Mouse (Mus musculus) lung, postnatal 25 days (tissue): ENCODE data around the gene Tubgcp3.
"Not testable (repeated sequence)": the region's sequence is repeated elsewhere in the genome, so short reads cannot be mapped to it uniquely, and the experiment has no call there.

Experiments
- DNase-seq: peaks from one replicate; pipeline ENCODE4 v3.0.0; 2022; ENCODE audit warnings: low spot score

Gene Tubgcp3

GRCm38 (mm10) chr8:12641527-12641926, 30.5 kb downstream of the Tubgcp3 start:
- peak; percentile 28 for DNase-seq

DNA sequence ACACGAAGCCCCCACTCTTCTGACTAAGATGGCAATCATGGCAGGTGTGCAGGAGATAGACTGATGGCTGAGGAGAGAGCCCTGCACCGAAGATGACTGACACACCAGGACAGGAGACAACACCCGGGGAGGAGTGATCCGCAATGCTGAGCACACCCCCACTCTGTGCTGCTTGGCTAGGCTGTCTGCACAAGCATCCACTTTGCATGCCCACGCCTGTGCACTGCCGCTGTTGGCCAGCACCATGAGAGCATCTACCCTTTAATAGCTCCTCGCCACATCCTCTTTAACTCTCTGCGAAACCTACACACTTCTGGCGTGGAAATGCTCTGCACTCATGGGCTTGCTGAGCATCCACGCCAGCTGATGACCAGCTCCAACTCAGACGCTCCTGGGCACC, 33.6 kb downstream of the Tubgcp3 start:
- DNase-seq, result no peak

DNA sequence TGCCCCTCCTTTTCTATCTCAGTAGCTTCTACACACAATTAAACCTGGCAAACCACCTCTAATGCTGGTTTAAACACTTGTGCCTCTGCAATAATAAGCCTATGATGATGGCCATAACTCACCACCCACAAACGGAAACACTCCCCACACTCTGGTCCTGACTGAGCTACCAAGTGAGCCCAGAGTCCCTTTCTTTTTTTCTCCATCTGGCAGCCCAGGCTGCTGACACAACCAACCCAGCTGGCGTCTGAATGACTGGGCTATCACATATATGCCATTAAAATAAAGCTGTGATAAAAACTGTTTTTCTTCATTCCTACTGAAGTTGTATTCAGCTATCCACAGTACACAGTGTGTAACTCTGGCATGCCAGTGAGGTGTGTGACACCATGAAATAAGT, 36.7 kb downstream of the Tubgcp3 start:
- DNase-seq, result no peak

GRCm38 (mm10) chr8:12629079-12629478, 43.0 kb downstream of the Tubgcp3 start:
- DNase-seq, result peak; percentile 65

- no peak for DNase-seq
These were observed 46.2 kb downstream of the Tubgcp3 start for GRCm38 (mm10) chr8:12625890-12626289.

DNA sequence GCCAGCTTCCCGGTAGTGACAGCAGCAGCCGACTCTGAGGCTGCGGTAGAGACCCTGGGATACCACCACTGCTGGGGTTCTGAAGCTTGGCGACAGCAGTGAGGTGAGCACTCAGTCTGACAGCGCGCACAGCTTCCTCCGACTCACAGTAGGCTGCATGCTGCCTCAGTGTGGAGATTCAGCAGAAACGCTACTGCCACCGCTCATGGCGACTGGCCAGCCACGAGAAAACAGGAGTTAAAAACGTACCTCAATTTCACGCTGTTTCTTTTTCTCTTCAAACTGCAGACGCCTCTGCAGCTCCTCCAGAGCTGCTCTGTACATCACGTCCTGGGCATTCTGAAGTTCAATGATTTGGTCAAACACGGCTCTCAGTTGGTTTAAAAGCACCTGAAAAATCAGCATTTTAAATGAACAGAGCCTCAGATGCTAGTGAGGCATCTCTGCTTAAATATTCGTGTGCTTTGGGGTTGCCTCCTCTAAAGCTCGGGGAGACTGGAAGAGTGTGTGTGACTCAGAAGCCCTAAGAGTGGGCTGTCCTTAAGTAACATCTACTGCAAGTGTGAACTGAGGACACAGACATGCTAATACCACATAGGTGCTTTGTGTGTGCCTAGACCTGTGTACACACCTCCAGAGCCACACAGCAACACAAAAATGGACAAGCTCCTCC, 50.4 kb downstream of the Tubgcp3 start:
- no peak for DNase-seq

GRCm38 (mm10) chr8:12617369-12617768, 54.7 kb downstream of the Tubgcp3 start:
- DNase-seq, result peak; percentile 16

DNA sequence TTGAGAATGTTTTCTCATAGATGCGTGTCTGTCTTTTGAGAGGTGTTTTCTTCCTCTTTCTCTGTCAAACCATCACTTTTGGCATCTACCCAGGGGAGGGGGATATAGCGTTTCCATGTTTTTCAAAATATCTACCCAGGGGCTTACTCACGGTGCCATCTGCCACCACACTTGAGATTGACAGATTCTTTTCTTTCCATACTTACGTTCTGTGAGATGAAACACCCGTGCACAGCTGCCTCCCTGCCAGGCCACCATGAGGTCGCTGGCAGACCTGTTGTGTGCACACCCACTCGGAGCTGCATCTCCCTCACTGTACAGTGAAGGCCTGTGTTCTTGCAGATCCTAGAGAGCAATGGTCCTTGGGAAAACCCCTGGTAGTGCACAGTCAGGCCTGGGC, 58.8 kb downstream of the Tubgcp3 start:
- no peak for DNase-seq

- peak; percentile 3 for DNase-seq
These were observed 62.1 kb downstream of the Tubgcp3 start for GRCm38 (mm10) chr8:12609752-12610449.

DNA sequence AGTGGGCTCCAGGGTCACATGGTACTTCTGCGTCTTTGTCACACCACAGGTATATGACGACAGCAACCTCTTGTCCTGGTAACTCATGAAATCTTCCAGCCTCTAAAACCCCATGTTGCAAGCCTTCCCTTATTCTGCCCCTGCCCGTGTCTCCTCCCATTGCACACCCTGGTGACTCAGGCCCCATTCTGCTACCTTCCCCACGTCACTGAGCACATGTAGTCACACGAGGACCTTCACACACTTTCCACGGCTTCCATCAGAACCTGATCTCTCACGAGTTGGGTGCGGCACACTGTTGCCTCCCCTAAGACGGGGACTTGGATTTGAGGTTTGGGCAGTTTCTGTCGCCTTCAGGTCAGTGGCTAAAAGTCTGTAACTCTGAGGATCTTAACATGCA, 63.2 kb downstream of the Tubgcp3 start:
- no peak for DNase-seq

DNA sequence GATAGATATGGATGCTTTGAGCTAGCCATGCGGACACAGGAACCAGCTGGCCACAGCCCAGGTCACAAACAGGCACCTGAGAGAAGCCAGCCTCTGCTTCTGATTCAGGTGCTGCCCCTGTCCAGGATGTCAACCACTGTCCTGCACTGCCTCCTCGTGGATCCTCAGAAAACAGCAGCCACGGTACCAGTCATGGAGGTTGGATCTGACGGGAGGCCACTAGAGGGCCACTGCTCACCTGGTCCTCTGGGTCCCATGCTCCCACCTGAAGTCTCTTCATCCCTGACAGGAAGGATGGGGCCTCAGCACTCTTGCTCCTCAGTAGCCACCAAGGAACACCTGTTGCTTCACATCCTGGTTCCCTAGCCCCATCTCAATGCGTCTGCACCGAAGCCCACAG, 64.8 kb downstream of the Tubgcp3 start:
- DNase-seq, result peak; percentile 78

- no peak for DNase-seq
These were observed 88.3 kb downstream of the Tubgcp3 start for GRCm38 (mm10) chr8:12583785-12584184.

- not testable (repeated sequence) for DNase-seq
These were observed 92.6 kb downstream of the Tubgcp3 start for GRCm38 (mm10) chr8:12579339-12579999.

DNA sequence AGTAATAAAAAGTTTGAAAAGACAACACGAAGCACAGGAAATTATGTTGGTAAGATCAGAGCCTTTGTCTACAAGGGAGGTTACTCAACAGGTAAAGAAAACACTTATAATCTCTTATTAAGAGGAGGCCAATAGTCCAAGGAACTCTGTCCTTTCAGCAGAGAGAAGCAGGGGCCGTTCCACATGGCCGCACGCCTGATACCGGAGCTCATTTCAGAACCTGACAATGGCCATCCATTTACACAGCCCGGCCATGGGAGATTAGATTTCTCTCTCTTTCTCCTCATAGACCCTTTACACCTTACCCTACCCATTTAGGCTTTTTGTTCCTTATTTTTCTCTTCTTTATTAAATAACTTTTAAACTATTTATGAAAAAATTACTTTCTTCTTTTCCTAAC, 95.3 kb downstream of the Tubgcp3 start:
- DNase-seq, result no peak

GRCm38 (mm10) chr8:12576003-12576402, 96.0 kb downstream of the Tubgcp3 start:
- no peak for DNase-seq

GRCm38 (mm10) chr8:12572814-12573534, 99.1 kb downstream of the Tubgcp3 start, which contains the start of gene Spaca7:
Spaca7 (plus strand) TSS chr8:12573029.
- DNase-seq, result no peak

GRCm38 (mm10) chr8:12566509-12566908, 105.5 kb downstream of the Tubgcp3 start:
- no peak for DNase-seq

DNA sequence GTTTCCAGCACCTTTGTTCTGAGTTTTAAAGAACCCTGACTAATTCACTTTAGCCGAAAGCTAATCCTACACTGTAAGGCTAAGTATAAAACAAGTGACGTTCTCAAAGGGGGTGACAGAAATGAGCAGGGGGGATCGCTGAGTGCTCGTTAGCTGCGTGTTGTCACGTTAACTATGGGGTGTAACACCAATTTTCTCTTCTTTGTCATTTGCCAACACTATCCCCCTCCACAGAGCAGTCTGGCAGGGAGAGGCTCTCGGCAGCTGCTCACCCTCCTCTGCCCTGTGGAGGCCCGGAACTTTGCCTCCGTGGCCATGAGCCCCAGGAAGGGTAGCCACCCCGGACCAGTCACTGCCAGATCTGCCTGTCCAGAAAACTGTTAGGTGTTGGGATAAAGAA, 106.6 kb downstream of the Tubgcp3 start:
- DNase-seq, result no peak

- DNase-seq, result no peak
These were observed 107.7 kb downstream of the Tubgcp3 start for GRCm38 (mm10) chr8:12564307-12564706.
